Mouse (Mus musculus) lung, postnatal 0 days (tissue): Measurements from ENCODE around the gene Trpv5. TPM values are rescaled to one million over a fixed set of nuclear protein-coding genes. Genes with fewer than 3 reads are reported as not detected.
A peak's percentile ranks its signal among the peaks of the same experiment; 100 is the strongest.

Source experiments
- ATAC-seq: fragments of 200-750 bp; cut with Nextera tagmentation; 2 replicates; pipeline ENCODE4 v1.8.0; 2017; ENCODE audit warnings: moderate library complexity
- DNase-seq: peaks from one replicate; pipeline ENCODE4 v3.0.0-alpha.2; 2016; ENCODE audit warnings: low spot score
- H3K27ac ChIP-seq: fragments of 300-500 bp; sonication (generic); 2 replicates; pipeline ENCODE4 v1.5.1; 2014; ENCODE audit warnings: antibody characterized with exemption, mild to moderate bottlenecking, low read length, mixed read lengths
- H3K27me3 ChIP-seq: fragments of 300-500 bp; sonication (generic); replicated peaks from 2 replicates; pipeline ENCODE4 v1.6.1; 2014; ENCODE audit warnings: low read length, mixed read lengths; ENCODE audit not compliant: insufficient read depth
- H3K36me3 ChIP-seq: fragments of 300-500 bp; sonication (generic); 2 replicates; pipeline ENCODE4 v1.6.1; 2014; ENCODE audit warnings: low read length, mixed read lengths; ENCODE audit not compliant: insufficient read depth
- H3K4me1 ChIP-seq: fragments of 300-500 bp; sonication (generic); 2 replicates; pipeline ENCODE4 v1.6.1; 2014; ENCODE audit warnings: antibody characterized with exemption, low read depth, low read length, mixed read lengths; ENCODE audit not compliant: insufficient read depth
- H3K4me2 ChIP-seq: fragments of 300-500 bp; sonication (generic); replicated peaks from 2 replicates; pipeline ENCODE4 v1.6.1; 2014; ENCODE audit warnings: low read depth, mild to moderate bottlenecking, low read length, moderate library complexity, mixed read lengths
- H3K4me3 ChIP-seq: fragments of 300-500 bp; sonication (generic); 2 replicates; pipeline ENCODE4 v1.5.1; 2014; ENCODE audit warnings: low read depth, low read length
- H3K9ac ChIP-seq: fragments of 300-500 bp; sonication (generic); replicated peaks from 2 replicates; pipeline ENCODE4 v1.6.1; 2014; ENCODE audit warnings: low read depth, mild to moderate bottlenecking
- H3K9me3 ChIP-seq: fragments of 300-500 bp; sonication (generic); 2 replicates; pipeline ENCODE4 v1.6.1; 2016; ENCODE audit warnings: low read length, mixed read lengths
- CTCF ChIP-seq: IDR thresholded peaks from 2 replicates; pipeline ENCODE4 v1.5.1; 2016; ENCODE audit warnings: antibody characterized with exemption, mild to moderate bottlenecking
- EP300 ChIP-seq: IDR thresholded peaks from 2 replicates; pipeline ENCODE4 v1.6.1; 2016; ENCODE audit warnings: antibody characterized with exemption, mild to moderate bottlenecking, control low read depth
- WGBS: fragments of 180-500 bp; shearing (Covaris S2); extraction: QIAGEN DNeasy Blood & Tissue Kit; methylation state at CpG from one replicate; pipeline ENCODE4 v1.1.7; 2014; 5-methylcytosine and 5-hydroxymethylcytosine counted together
- polyA plus RNA-seq: library from polyadenylated mRNA; unstranded; fragments of >200 nt; fragmentation: Nextera tagmentation; extraction: Ambion mirVana; gene quantifications from 2 replicates; pipeline ENCODE4 v1.2.1, GENCODE M21; 2015

The Trpv5 gene
- polyA plus RNA-seq, 1 experiment from 2014 or later: not detected

- Histone ChIP-seq H3K27ac (no peak overlapping the region), H3K27me3 (no peaks in the 10 kb centered on the region), H3K4me3 (peak overlapping the region; percentile 67), H3K36me3 (no peaks in the 10 kb centered on the region), H3K9me3 (no peaks in the 10 kb centered on the region), H3K4me1 (no peaks in the 10 kb centered on the region), H3K9ac (no peak overlapping the region; the same call in 1 of the 2 replicates), H3K4me2 (peak overlapping the region; percentile 91)
- TF ChIP-seq EP300 (no peak), CTCF (peak; percentile 71)
- peak; percentile 30 for ATAC-seq
- DNase-seq: peak; percentile 54
- WGBS: under 1% methylated on average over 23 of the region's 23 CpGs
Observed at GRCm38 (mm10) chr6:41604401-41605050, 76.0 kb downstream of the Trpv5 start.

Other genes starting within 250 kb of the Trpv5 start
- gene Gm10334, start 234.6 kb downstream of the Trpv5 start, polyA plus RNA-seq: not detected in 2 replicates
- not detected in 2 replicates for gene Prss1, start 221.8 kb downstream of the Trpv5 start, polyA plus RNA-seq
- gene Prss2, start 159.0 kb downstream of the Trpv5 start, polyA plus RNA-seq: not detected in 2 replicates
- gene Ephb6, start 75.3 kb downstream of the Trpv5 start, polyA plus RNA-seq: 5.5 and 6.2 TPM in 2 replicates
- gene Trpv6, start 44.4 kb downstream of the Trpv5 start, polyA plus RNA-seq: 12.4 and 17.8 TPM in 2 replicates
- gene Llcfc1, start 3.7 kb upstream of the Trpv5 start, polyA plus RNA-seq: not detected in 2 replicates
- gene Kel, start 23.6 kb upstream of the Trpv5 start, polyA plus RNA-seq: 1.1 and 1.6 TPM in 2 replicates
- gene Olfr459, start 94.4 kb upstream of the Trpv5 start, polyA plus RNA-seq: not detected in 2 replicates
- gene Pip, start 166.8 kb upstream of the Trpv5 start, polyA plus RNA-seq: not detected in 2 replicates
- gene Sval2, start 172.2 kb upstream of the Trpv5 start, polyA plus RNA-seq: not detected in 2 replicates